ENCODE assay signal across 10 mouse cellular contexts in the genomic region with DNA sequence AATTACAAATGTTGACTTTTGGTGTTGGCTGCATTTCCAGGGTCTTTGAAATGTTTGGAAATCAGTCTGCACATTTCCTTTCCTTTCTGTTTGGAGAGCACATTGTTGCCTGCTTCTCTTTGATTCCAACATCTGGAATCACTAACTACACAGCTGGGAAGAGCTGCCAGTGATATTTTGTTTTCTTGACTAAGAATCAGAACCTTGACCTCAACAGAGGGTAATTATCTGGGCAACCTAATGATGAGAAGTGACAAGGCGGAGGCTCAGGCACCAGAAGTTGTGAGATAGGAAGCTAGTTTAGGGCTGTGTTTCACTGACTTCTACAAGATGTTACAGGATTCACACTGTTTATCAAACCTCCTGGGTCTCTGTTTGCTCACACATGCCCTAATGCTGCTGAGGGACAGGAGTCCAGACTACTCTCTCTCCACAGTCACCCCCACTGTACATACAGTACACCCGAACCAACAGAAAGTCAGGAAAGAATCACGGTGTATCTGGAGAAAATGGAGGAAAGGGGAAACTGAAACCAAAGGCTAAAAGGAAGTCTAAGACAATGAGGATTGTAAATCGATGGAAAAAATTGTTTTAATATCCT.
DNase-seq lines count a peak whose midpoint lies in the region; ATAC-seq lines count a peak whose summit lies in the region.
"Had no signal": no experiment of that assay in that cellular context is flagged by ENCODE, and none has a peak within 500 bp of the region (broad histone marks: within the 10 kb centered on the region; RNA-seq: fewer than 3 reads in every experiment).

No protein-coding gene starts in this region.

- no peak for ATAC-seq in intestine, embryonic 14.5 days (replicated peaks; ENCODE audit: low FRiP score, low TSS enrichment, low read depth)
- no peak for ATAC-seq in intestine, embryonic 15.5 days
- no peak for ATAC-seq in heart, embryonic 13.5 days (ENCODE audit: extremely low read depth, insufficient number of reproducible peaks, low FRiP score, low TSS enrichment)
- ATAC-seq in megakaryocyte, adult 5-6 weeks (ENCODE audit: poor library complexity, severe bottlenecking): no peak

- 0 out of 2 replicates have a peak, but pooled peaks cover 5% of the 10 kb centered on the region for H3K9me3 ChIP-seq in intestine, embryonic 14.5 days (ENCODE audit: control insufficient read depth, low read length)
- no peaks in the 10 kb centered on the region for H3K9me3 ChIP-seq in intestine, embryonic 15.5 days
- H3K9me3 ChIP-seq in heart, embryonic 13.5 days: peaks cover 8% of the 10 kb centered on the region; the same call in 1 of the 2 replicates

- no peak overlapping the region for H3K9ac ChIP-seq in intestine, embryonic 14.5 days (ENCODE audit: low read length)
- H3K9ac ChIP-seq in intestine, embryonic 15.5 days: no peak overlapping the region
- H3K9ac ChIP-seq in heart, embryonic 13.5 days: no peak overlapping the region

- no peaks in the 10 kb centered on the region for H3K36me3 ChIP-seq in intestine, embryonic 14.5 days (ENCODE audit: control insufficient read depth, insufficient read depth, low read length)
- no peaks in the 10 kb centered on the region for H3K36me3 ChIP-seq in intestine, embryonic 15.5 days
- H3K36me3 ChIP-seq in heart, embryonic 13.5 days: no peaks in the 10 kb centered on the region

- H3K27ac ChIP-seq in intestine, embryonic 14.5 days (ENCODE audit: low read depth): peak overlapping the region; percentile 57; the same call in 1 of the 2 replicates
- no peak overlapping the region for H3K27ac ChIP-seq in intestine, embryonic 15.5 days
- 0 out of 2 replicates have a peak overlapping the region, but pooled peaks have one; percentile 20 for H3K27ac ChIP-seq in heart, embryonic 13.5 days (replicated peaks)

- H3K4me3 ChIP-seq in intestine, embryonic 14.5 days (ENCODE audit: low read depth, low read length): no peak overlapping the region
- no peak overlapping the region for H3K4me3 ChIP-seq in intestine, embryonic 15.5 days (replicated peaks)
- no peak overlapping the region for H3K4me3 ChIP-seq in heart, embryonic 13.5 days

- H3K4me1 ChIP-seq in intestine, embryonic 14.5 days (replicated peaks; ENCODE audit: control insufficient read depth, insufficient read depth, low read length): no peaks in the 10 kb centered on the region
- H3K4me1 ChIP-seq in intestine, embryonic 15.5 days (replicated peaks): no peaks in the 10 kb centered on the region
- no peaks in the 10 kb centered on the region; the same call in 1 of the 2 replicates for H3K4me1 ChIP-seq in heart, embryonic 13.5 days

- H3K4me2 ChIP-seq in intestine, embryonic 14.5 days (ENCODE audit: low read length): no peak overlapping the region
- no peak overlapping the region for H3K4me2 ChIP-seq in intestine, embryonic 15.5 days (replicated peaks)
- H3K4me2 ChIP-seq in heart, embryonic 13.5 days: peak overlapping the region; percentile 28

- no peaks in the 10 kb centered on the region for H3K27me3 ChIP-seq in intestine, embryonic 14.5 days (replicated peaks; ENCODE audit: control insufficient read depth, insufficient read depth, low read length)
- H3K27me3 ChIP-seq in intestine, embryonic 15.5 days (replicated peaks): no peaks in the 10 kb centered on the region
- no peaks in the 10 kb centered on the region for H3K27me3 ChIP-seq in heart, embryonic 13.5 days (replicated peaks)

- no peak for DNase-seq in intestine, embryonic 14.5 days (ENCODE audit: low spot score)
- DNase-seq in embryo, embryonic 10 days (ENCODE audit: low spot score): peak; percentile 77
- peak; percentile 49 for DNase-seq in lung, postnatal 10 days
- DNase-seq in cerebellum, adult 9-10 months: no peak
- no peak for DNase-seq in left cerebral cortex, adult 8-10 months (ENCODE audit: low spot score in 2 of 2)
- DNase-seq: right cerebral cortex, postnatal 25 days; thymus, postnatal 4 days had no signal

- 62% methylated on average over 4 of the region's 4 CpGs for WGBS in intestine, embryonic 14.5 days
- WGBS in intestine, embryonic 15.5 days: 59% methylated on average over 4 of the region's 4 CpGs
- 56% methylated on average over 4 of the region's 4 CpGs for WGBS in heart, embryonic 13.5 days

Comparison
In these comparisons a context has a peak if more than half of its experiments do, and no peak if none do; other contexts are left out.
1. DNase-seq: peak in embryo, embryonic 10 days (single experiment) and lung, postnatal 10 days (single experiment); none in intestine, embryonic 14.5 days (single experiment), cerebellum, adult 9-10 months (single experiment) and left cerebral cortex, adult 8-10 months (0 of 2).